Mouse (Mus musculus) adrenal gland, postnatal 10 days (tissue): ENCODE measurements around the gene Nt5c3b. TPM values are rescaled to one million over a fixed set of nuclear protein-coding genes. Genes with fewer than 3 reads are reported as not detected.

ENCODE experiments used
- DNase-seq: peaks from one replicate; pipeline ENCODE4 v3.0.0; 2021; ENCODE audit warnings: mixed read lengths
- total RNA-seq, 2 experiments: library from RNA; stranded (reverse); gene quantifications; 2 replicates each; pipeline ENCODE4 v1.2.3; 2021

The Nt5c3b gene
- total RNA-seq, 2 experiments from 2014 or later: 42.6 to 54.8 TPM

DNA sequence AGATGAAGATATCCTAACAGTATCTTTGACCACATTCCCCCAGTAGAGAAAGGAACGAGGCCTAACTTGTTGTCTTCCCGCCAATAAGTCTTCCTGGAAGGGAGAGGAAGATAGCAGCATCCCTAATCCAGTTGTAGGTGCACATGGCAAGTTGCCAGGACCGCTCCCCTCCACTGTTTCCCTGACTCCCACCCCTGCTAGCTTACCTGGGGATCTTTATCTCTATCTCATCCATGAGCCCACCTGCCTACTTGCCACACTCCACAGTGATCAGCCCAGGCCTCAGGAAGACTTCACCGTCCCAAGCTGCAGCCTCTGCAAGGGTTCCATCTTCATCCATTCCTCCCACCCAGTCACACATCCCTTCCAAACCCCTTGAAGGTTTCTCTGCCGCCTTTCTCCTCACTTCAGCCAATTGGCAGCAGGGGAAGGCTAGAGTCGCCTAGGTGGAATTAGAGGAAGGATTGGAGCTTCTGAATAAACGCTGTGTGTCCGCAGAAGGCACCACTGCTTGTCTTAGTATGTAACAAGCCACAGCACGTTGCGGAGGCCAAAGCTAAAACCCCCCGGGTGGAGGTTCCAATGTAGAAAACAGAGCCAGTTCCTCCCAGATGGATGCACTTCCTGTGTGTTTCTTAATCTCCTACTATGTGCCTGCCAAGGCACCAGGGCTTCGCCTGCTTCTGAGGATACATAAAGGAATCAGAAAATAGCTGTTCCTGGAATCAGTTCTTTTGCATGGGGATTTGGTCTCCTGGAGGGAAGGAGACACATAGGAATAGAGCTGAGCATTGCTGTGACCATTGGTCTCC is 41.7 kb downstream of the Nt5c3b start:
- DNase-seq: no peak

DNA sequence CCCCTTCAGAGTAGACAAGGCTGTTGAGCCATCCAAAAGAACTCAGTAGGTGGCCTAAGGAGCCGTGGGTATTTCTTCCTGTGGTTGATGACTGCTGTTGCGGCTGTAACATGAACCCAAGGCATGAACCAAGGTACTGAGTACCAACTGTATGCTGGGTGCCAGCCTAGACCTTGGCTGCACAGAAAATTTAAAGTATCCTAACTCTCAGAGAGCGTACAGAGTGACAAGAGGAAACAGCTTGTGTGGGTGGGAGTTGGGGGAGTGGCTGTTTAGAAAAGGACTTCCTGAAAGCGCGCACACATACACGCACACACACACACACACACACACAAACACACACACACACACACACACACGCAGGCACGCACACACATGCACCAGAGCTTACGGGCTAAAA is 42.3 kb downstream of the Nt5c3b start:
- DNase-seq: no peak

DNA sequence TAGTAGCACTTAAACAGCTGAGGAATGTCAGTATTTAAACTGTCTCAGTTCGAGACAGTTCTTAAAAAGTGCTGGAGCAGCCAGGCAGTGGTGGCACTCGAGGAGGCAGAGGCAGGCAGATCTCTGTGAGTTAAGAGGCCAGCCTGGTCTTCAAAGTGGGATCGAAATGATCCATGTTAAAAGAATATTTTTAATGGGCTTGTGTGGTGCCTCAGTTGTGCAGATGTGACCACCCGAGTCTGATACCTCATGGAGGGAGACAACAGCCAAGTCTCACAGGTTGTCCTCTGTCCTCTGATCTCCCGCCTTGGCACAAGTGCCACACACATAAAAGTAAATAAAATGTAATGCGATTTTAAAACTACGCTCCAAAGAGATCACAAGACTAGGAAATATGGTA is 43.1 kb downstream of the Nt5c3b start:
- no peak for DNase-seq

DNA sequence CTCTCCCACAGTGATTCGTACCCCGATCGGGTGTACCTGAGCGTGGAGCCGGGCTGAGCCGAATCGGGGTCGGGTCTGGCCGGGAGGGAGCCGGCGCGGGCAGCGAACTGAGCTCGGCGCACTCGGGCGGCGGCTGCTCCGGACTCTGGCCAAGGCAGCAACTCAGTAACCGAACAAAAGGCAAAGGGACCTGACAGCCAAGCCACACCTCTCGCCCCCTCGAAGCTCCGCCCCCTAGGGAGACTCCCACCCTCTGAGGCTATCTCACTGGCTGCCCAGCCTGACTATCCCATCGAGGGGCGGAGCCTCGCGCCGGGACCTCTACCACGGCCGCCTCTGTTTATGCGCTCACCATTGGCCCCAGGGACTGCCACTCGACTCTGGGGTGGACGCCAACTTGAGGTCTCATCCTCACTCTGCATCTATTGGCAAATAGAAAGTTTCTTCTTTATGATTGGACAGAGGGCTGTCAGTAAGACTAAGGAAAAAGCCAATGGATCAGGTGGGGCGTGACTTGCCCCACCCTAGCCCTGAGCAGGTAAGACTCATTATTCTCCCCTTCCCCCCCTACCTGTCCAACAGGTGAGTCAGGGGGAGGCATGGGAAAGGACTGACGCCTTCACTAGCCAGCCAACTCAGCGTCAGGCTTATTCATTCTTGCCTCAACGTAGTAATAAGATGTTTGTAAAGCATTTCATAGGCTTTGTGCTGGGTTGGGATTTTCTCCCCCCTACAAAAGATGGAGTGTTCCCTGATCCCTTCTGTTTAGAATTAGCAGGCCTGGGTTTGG is 43.8 kb downstream of the Nt5c3b start, which contains the start of gene Jup:
Gene Jup, minus strand, starts transcription at position 164 of the 790 bp plus-strand sequence.
- peak; percentile 99 for DNase-seq

DNA sequence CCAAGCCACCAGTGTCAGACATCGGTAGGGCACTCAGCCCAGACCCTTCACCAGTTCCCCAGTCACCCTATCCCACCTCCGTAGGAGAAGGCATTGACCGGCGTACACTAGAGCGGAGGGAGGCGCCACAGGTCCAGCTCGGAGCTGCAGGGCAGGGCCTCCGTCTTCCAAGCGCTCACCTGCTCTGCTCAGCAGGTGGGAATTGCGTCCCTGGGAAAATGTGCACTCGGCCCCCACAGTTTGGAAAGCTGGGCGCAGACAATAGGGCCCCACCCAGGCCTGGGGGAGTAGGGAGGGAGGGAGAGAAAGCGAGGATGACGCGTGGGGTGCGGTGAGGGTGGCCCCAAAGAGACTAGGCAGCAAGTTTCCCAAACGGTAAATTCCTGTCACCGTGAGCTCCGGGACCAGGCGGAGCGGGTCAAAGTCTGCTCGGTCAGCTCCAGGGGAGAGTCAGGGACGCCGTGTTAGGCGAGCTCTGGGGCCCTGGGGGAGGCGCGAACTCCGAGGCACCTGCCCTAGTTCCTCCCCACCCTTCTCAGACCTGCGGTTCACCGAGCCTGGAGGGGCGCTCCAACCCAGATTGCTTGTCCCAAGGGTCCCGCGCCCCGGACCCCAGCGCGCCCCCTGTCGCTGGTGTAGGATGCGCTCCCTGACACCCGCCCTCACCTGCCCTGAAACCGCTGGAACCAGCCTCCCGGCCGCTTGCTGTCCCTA is 44.6 kb downstream of the Nt5c3b start:
- DNase-seq: no peak

DNA sequence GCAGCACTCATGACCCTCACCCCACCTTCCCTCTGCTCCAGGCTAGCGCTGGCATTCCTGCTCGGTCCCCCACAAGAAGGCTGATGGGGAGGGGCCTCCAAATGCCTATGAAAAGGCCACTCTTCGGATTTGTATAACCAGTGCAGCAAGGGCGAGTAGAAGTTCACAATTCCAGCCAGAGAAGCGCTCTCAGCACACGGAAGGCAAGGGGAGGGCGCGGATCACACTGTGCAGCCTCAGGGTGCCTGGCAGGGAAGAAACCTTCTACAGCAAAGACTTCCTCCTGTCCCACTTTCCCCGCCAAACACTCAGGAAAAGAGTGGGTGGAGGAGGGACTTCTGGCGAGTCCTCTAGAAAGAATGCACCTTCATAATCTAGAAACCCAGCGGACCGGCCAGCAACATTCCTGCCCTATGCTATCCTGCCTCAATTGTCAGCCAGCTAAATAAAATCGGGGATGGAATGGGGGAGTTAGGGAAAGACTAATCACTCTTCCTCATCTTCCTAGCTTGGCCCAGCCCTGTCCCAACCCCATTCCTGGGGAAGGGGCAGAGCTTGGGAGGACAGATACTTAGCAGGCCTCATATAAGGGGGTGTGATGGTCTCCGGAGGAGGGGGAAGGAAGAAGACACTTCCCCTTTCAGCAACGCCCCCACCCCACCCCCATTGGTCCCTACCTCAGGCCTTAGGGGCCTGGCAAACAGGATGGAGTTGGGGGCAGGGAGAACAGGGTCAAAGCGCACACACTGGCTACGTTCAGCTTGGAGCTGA is 45.6 kb downstream of the Nt5c3b start:
- DNase-seq: peak; percentile 51

DNA sequence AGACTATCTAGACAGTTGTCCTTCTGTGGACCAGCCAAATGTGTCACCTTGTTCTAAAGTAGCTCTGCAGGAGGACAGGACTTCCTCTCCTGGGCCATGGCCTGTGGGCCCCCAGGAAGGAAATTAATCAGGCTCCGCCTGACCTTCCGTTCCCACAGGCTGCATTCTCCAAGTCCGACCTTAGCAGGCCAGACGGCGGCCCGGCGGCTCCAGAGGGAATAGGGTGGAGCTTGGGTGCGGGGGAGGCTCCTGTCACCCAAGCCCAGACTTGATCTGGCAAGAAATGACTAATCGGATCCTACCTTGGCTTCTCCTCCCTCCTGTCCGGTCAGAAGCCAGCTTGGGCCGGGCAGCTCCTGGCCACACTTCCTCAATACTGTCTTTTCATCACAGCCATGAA is 46.4 kb downstream of the Nt5c3b start:
- DNase-seq: peak; percentile 84

DNA sequence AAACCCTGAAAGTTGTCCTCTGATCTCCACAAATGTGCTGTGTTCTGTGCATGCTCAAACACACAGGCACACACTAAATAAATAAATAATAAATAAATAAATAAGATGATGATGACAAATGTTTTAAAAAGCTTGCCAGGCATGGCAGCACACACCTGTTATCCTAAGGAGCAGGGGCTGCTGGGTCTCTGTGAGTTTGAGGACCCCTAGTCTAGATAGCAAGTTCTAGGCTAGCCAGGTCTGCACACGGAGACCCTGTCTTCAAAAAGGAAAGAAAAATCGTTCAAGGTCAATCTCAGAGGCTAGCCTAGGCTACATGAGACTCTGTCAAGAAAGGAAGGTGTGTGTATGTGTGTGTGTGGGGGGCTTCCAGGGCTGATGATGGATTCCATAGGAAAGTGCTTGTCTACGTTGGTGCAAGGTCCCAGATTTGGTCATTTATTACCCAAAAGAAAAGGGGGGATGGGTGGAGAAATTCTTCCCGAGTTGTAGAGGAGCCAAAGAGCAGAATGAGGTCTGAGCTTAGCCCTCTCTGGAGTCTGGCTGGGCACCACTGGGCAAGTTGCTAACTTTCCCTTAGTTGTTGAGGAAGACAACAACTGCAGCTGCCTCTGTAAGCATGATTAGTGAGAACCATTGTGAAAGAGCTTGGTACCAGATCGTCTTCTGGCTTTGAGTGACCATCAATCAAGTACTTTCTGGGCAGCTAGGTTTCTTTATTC is 47.1 kb downstream of the Nt5c3b start:
- DNase-seq: no peak

DNA sequence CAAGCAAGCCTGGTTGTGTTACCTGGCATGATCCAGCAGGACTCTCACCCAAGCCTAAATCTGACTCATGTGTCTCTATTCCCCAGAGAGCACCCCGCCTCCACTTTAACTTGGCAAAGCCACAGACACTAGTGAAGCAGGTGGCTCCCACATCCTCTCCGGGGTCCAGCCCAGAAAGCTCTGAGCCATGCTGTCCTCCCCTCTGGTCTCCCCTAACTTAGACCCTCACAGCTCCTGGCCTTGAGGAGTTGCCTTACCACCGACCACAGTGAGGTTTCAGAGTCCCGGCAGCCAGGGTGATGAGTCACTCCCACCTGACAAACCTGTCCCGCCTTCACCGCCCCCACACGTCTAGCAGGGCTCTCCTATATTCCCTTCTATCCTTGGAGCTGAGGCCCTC is 47.9 kb downstream of the Nt5c3b start:
- DNase-seq: no peak

DNA sequence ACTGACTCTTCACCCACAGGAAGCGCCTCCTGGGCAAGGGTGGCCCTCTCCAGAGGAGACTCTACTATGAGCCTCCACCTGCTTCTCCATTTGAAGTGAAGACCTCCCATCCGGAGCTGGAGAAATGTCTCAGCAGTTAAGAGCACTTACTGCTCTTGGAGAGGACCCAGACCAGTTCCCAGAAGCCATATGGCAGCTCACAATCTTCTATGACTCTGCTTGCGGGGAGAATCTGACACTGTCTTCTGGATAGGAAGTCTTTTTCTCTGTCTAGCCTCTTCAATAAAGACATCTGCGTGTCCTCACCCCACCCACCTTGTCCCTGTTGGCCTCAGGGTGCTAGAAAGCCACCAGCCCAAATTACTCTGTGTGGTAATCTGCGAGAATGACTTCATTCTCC is 48.6 kb downstream of the Nt5c3b start:
- no peak for DNase-seq

DNA sequence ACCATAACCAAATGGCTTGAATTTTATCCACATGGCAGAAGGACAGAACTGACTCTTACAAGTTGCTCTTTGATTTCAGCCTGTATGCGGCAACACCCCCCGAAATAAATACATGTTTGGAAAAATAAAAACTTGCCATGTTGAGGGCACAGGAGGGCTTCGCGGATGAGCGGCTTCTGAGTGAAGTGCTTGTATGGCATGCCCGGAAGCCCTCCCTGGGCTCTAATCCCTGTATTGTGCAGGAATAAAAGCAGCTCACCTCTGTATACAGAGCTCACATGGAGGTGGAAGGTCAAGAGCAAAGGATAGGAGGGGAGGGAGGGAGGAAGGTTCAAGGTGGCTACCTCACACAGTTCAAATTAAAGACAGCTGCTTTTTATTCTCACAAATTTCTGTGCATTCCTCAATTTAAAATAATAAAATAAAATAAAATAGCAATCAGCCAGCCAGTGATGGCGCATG is 49.7 kb downstream of the Nt5c3b start:
- no peak for DNase-seq

DNA sequence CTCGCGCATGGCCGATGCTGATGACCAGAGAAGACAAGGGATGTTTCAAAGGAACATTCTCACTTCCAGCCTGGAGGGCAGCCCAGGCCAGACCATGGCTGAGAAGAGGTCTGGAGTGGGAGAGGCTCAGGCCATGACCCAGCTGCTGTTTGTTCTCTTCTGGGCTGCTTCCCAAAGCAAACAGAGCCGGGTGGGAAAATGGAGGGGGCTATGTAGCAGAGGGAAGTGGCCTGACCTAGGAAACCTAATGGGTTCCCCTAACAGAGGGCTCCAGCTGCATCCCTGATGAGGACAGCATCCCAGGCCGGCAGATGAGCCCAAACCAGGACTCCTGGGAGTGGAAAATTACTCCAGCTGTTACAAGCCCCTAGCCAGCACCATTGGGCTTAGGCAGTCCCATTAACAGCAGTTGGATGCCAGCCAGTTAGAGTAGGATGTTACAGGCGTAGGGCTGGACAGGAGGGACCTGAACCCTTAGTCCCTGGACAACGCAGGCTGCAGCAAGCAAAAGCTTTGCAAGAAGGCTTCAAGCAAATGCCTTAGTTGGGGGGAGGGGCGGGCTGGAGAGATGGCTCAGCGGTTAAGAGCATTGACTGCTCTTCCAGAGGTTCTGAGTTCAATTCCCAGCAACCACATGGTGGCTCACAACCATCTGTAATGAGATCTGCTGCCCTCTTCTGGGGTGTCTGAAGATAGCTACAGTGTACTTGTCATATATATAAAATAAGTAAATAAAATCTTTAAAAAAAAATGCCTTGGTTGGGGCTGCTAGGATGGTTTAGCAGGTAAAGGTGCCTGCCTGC is 50.3 kb downstream of the Nt5c3b start:
- peak; percentile 70 for DNase-seq

DNA sequence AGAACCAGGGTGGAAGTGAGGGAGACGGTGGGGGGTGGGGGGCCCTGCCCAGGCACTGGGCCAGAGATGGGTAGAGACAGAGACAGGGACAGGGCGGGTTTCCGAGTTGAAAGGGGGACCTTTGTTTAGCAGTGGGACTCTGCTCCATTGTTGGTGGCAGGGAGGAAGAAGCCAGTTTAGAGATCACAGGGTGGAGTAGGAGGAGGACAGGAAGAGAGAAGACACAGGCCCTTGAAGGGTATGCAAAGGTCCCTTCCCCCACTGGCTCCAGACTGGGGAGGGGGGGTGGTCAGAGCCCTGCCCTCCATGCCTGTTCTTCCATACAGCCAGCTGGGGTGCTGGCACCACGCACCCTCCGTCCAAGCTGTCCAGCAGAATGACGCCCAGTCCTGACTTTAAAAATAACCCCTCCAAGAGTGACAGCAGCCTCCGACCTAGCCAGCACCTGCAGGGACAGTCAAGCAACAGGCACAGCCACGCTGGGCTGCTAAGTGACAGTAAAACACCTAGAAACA is 51.6 kb downstream of the Nt5c3b start:
- DNase-seq: peak; percentile 53

DNA sequence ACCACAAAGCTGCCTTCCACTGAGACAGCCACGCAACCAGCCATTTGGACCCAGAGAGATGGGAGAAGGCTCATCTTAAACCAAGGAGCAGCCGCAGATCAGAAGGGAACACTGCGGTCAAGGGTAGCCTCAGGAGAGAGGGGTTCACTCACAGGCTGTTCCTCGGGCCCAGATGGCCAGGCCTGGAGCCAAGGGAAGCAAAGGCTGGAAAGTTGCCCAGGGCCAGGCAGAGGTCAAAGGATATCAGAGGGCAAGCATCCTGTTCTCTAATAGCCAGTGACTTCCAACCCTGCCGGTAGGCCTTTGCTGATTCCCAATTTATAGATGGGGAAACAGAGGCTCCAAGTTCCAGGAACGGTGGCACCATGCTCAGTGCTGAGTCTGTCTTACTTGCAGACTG is 53.0 kb downstream of the Nt5c3b start:
- peak; percentile 78 for DNase-seq

DNA sequence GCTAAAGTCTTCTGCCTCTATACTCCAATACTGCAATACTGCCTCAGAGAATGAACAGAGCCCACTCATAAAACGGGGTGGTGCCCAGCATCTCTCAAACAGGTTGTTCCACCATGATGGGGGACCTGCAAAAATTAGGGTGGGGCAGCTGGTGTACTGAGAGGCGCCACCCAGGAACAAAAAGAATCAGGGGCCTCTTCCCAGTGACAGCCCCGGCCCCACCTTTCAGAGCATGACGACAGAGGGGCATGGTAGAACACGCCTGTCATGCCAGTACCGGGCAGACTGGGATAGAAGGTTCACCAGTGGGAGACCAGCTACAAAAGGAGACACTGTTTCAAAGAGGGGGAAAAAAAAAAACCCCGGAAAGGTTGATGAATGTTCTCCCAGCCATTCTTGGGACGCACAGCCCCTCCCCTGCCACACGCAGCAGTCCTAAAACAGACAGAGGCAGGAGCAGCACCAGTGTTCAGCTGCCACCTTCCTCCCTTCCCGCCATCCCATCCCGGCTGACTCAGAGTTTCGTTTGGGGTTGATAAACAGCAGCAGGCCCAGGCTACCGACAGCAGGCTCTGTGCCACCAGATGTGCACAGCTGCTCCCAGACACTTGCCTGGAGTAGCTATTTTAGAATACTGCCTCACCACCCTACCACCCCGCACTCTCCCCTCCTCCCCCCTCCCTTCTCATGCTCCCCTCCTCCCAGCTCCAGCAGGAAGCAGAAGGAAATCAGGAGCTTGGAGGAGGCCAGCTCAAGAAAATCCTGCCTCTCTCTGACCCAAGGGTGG is 53.8 kb downstream of the Nt5c3b start:
- DNase-seq: peak; percentile 41

DNA sequence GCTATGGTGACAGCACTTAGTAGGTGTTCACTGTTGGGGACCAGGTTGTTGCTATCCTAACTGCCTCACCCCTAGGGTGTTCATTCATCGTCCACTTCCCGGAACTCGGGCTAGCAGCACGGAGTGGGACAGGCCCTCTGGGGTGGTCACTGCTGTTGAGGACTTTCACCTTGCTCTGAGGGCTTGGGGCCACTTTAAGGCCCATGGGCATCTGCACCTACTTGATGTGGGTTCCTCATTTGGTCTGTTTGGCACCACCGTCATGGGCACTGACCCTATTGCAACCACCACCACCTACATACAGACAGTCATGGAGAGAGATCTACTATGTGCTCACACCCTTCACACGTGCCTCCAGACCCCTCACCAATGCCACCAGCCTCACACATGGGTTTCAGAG is 54.5 kb downstream of the Nt5c3b start:
- DNase-seq: no peak

DNA sequence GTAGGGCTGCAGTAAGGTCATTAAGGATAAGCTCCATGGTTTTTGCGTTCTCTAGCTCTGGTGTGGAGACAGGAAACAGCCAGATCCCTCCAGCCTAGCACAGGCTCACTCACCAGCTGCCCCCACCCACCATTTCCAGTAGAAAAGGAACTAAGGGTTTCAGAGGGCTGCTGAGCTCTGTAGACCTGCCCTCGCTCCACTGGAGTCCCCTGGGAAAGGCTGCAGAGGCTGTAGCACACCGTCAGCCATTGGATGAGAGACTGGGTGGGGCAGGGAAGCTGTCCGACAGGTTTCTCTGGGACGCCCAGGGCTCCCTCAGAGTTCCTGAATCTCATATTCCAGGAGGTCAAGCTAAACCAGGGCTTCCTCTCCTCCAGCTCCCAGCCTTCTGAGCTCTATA is 55.0 kb downstream of the Nt5c3b start:
- DNase-seq: no peak

DNA sequence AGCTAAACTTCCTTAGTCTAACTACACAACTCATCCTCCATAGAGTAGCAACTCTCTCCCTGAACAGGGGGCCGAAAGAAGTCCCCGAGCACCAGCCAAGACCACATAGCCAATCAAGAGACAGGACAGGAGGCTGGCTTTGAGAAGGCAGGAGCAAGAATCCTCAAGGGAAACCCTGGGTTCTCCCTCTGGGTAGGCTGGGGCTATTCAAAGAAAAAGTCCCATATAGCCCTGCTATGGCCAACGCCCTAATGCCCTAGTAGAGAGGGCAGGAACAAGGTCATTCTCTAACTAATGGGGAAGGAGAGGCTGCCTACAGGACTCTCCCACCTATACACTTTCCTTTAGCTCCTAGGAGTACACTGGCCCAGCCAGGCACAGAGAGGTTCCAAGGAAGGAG is 56.6 kb downstream of the Nt5c3b start:
- DNase-seq: no peak

DNA sequence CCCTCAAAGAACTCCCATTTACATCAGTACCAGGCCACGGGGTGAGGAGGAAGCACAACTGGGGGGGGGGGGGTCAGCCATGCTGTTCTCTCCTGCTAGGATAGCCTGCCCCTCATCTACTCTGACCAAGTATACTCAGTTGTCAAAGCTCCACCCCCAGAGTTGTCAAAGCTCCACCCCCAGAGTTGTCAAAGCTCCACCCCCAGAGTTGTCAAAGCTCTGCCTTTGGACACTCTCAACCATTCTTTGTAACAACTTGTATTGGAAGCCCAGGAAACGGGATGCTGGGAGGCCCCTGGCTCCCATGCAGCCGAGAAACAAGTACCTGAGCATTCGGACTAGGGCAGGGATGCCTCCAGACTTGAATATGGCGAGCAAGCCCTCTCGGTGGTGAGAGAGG is 58.9 kb downstream of the Nt5c3b start:
- no peak for DNase-seq
